ENCODE assay signal across 12 mouse cellular contexts in the genomic region with DNA sequence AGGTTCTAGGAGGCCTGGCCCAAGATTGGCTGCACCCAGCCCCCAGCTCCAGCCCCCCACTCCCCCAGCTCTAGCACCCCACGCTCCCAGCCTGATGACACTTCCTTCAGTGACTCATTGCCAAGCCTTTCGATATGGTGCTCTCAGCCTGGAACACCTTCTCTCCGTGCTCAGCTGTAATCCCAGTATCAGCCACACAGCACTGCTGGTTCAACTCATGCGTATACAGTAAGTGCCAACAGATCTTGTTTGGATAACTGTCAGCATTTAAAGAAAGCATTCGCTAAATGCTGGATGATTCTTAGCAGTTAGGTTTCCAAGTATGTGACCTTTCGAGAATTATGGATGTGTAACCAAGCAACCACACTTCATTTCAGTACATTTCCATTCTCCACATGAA. TPM values are rescaled to one million over a fixed set of nuclear protein-coding genes. Genes with fewer than 3 reads are reported as not detected.
A peak's percentile ranks its signal among the peaks of the same experiment; 100 is the strongest.
DNase-seq lines count a peak whose midpoint lies in the region; ATAC-seq and TF ChIP-seq lines count a peak whose summit lies in the region.
"Had no signal": no experiment of that assay in that cellular context is flagged by ENCODE, and none has a peak within 500 bp of the region (broad histone marks: within the 10 kb centered on the region; RNA-seq: fewer than 3 reads in every experiment).

No protein-coding gene starts in this region.

- H3K27me3 ChIP-seq in heart, embryonic 15.5 days, result no peaks in the 10 kb centered on the region
- H3K27me3 ChIP-seq in lung, embryonic 14.5 days (ENCODE audit: insufficient read depth, low read length), result no peaks in the 10 kb centered on the region
- H3K27me3 ChIP-seq in embryonic facial prominence, embryonic 10.5 days (replicated peaks; ENCODE audit: low read depth, poor library complexity, severe bottlenecking), result no peaks in the 10 kb centered on the region

- 47% methylated on average over 6 of the region's 6 CpGs for WGBS in heart, embryonic 15.5 days
- WGBS in lung, embryonic 14.5 days, result 31% methylated on average over 6 of the region's 6 CpGs
- 90% methylated on average over 6 of the region's 6 CpGs for WGBS in embryonic facial prominence, embryonic 10.5 days

- no peak overlapping the region for H3K9ac ChIP-seq in heart, embryonic 15.5 days
- H3K9ac ChIP-seq in lung, embryonic 14.5 days, result no peak overlapping the region

- no peak for ATAC-seq in heart, embryonic 15.5 days (replicated peaks; ENCODE audit: insufficient number of reproducible peaks, insufficient read depth, low FRiP score, low read depth)
- ATAC-seq in lung, embryonic 14.5 days (ENCODE audit: insufficient read depth), result no peak

- H3K27ac ChIP-seq in heart, embryonic 15.5 days, result peak overlapping the region; percentile 79
- H3K27ac ChIP-seq in lung, embryonic 14.5 days (ENCODE audit: low read depth), result peak overlapping the region; percentile 80; the same call in 1 of the 2 replicates
- H3K27ac ChIP-seq in embryonic facial prominence, embryonic 10.5 days (replicated peaks), result peak overlapping the region; percentile 26; the same call in 1 of the 2 replicates
- H3K27ac ChIP-seq: hindbrain, embryonic 10.5 days had no signal

- no peak overlapping the region for H3K4me2 ChIP-seq in heart, embryonic 15.5 days
- 0 out of 2 replicates have a peak overlapping the region, but pooled peaks have one; percentile 20 for H3K4me2 ChIP-seq in lung, embryonic 14.5 days

- no peak for DNase-seq in heart, postnatal 4 days
- peak; percentile 78 for DNase-seq in lung, embryonic 14.5 days
- no peak for DNase-seq in lung, adult 18-20 months
- DNase-seq in embryonic facial prominence, embryonic 10.5 days (ENCODE audit: low spot score), result no peak
- DNase-seq in left cerebral cortex, postnatal 25 days (ENCODE audit: low spot score in 2 of 2), result peak; percentile 28 to 64
- DNase-seq in urinary bladder, postnatal 10 days (ENCODE audit: low spot score), result no peak
- DNase-seq in thymus, postnatal 25 days, result no peak
- DNase-seq: cerebellum, adult 18-20 months; spleen, adult 18-20 months had no signal

- no peak overlapping the region for H3K4me3 ChIP-seq in heart, embryonic 15.5 days
- H3K4me3 ChIP-seq in lung, embryonic 14.5 days (ENCODE audit: low read depth, low read length), result no peak overlapping the region
- H3K4me3 ChIP-seq in embryonic facial prominence, embryonic 10.5 days, result no peak overlapping the region
- H3K4me3 ChIP-seq: hindbrain, embryonic 10.5 days had no signal

- peaks cover 16% of the 10 kb centered on the region for H3K36me3 ChIP-seq in heart, embryonic 15.5 days
- peaks cover 71% of the 10 kb centered on the region for H3K36me3 ChIP-seq in lung, embryonic 14.5 days (ENCODE audit: insufficient read depth)
- peaks cover 84% of the 10 kb centered on the region for H3K36me3 ChIP-seq in embryonic facial prominence, embryonic 10.5 days (replicated peaks)

- TF ChIP-seq CTCF in lung, embryonic 14.5 days (IDR thresholded peaks at IDR 0.05; ENCODE audit: low read depth), result peak; percentile 44

- no peaks in the 10 kb centered on the region for H3K9me3 ChIP-seq in heart, embryonic 15.5 days (replicated peaks)
- no peaks in the 10 kb centered on the region for H3K9me3 ChIP-seq in lung, embryonic 14.5 days (ENCODE audit: low read depth, low read length)
- H3K9me3 ChIP-seq in embryonic facial prominence, embryonic 10.5 days, result no peaks in the 10 kb centered on the region
- H3K9me3 ChIP-seq: hindbrain, embryonic 10.5 days had no signal

- peaks cover 39% of the 10 kb centered on the region for H3K4me1 ChIP-seq in heart, embryonic 15.5 days (replicated peaks)
- H3K4me1 ChIP-seq in lung, embryonic 14.5 days (ENCODE audit: insufficient read depth), result peaks cover 17% of the 10 kb centered on the region
- H3K4me1 ChIP-seq in embryonic facial prominence, embryonic 10.5 days, result peaks cover 51% of the 10 kb centered on the region

- intact Hi-C loops in left cerebral cortex, postnatal 25 days (cut with DNase I), result no loop called here

RNA-seq across cellular contexts. Expression of a gene that starts 7.8 kb away (rescaled TPM):
- polyA plus RNA-seq in heart, embryonic 15.5 days (2015; fragmentation: Nextera tagmentation; extraction: Ambion mirVana), result 1.2 and 2.1 TPM in 2 replicates
- not detected for total RNA-seq in heart, postnatal 4 days (2021)
- 1.3 and 1.9 TPM in 2 replicates for polyA plus RNA-seq in lung, embryonic 14.5 days (2014; fragmentation: Nextera tagmentation; extraction: Ambion mirVana)
- polyA plus RNA-seq in embryonic facial prominence, embryonic 10.5 days (2016; fragmentation: Nextera tagmentation; extraction: Ambion mirVana), result 0.48 and 0.52 TPM in 2 replicates
- not detected for total RNA-seq in left cerebral cortex, postnatal 25 days (2021)
- polyA plus RNA-seq: neural tube, embryonic 11.5 days had no signal

RNA-seq across cellular contexts. Expression of a gene that starts 9.3 kb away (rescaled TPM):
- 38.3 and 54.7 TPM in 2 replicates for polyA plus RNA-seq in heart, embryonic 15.5 days (2015; fragmentation: Nextera tagmentation; extraction: Ambion mirVana)
- 10 to 100 TPM; 61.4 to 70.0 TPM for total RNA-seq in heart, postnatal 4 days (2021)
- polyA plus RNA-seq in lung, embryonic 14.5 days (2014; fragmentation: Nextera tagmentation; extraction: Ambion mirVana), result 52.3 and 60.9 TPM in 2 replicates
- polyA plus RNA-seq in embryonic facial prominence, embryonic 10.5 days (2016; fragmentation: Nextera tagmentation; extraction: Ambion mirVana), result 27.2 and 28.0 TPM in 2 replicates
- 10 to 100 TPM; 15.7 to 16.3 TPM for total RNA-seq in left cerebral cortex, postnatal 25 days (2021)

RNA-seq across cellular contexts. Expression of a gene that starts 44.5 kb away (rescaled TPM):
- 20.0 and 26.3 TPM in 2 replicates for polyA plus RNA-seq in heart, embryonic 15.5 days (2015; fragmentation: Nextera tagmentation; extraction: Ambion mirVana)
- total RNA-seq in heart, postnatal 4 days (2021), result 10 to 100 TPM; 50.7 to 53.7 TPM
- 16.4 TPM in 2 replicates for polyA plus RNA-seq in lung, embryonic 14.5 days (2014; fragmentation: Nextera tagmentation; extraction: Ambion mirVana)
- polyA plus RNA-seq in embryonic facial prominence, embryonic 10.5 days (2016; fragmentation: Nextera tagmentation; extraction: Ambion mirVana), result 15.3 and 17.8 TPM in 2 replicates
- total RNA-seq in left cerebral cortex, postnatal 25 days (2021), result 1 to 10 TPM; 7.4 to 7.5 TPM

Comparison
In these comparisons a context has a peak if more than half of its experiments do, and no peak if none do; other contexts are left out.
1. DNase-seq: peak in lung, embryonic 14.5 days (single experiment) and left cerebral cortex, postnatal 25 days (2 of 2); none in heart, postnatal 4 days (single experiment), lung, adult 18-20 months (0 of 2), embryonic facial prominence, embryonic 10.5 days (single experiment), urinary bladder, postnatal 10 days (single experiment) and thymus, postnatal 25 days (single experiment).
2. H3K27ac ChIP-seq: peak in every context shown above with its lines; median percentile 80 in lung, embryonic 14.5 days; 79 in heart, embryonic 15.5 days; 26 in embryonic facial prominence, embryonic 10.5 days.